Mouse (Mus musculus) kidney, adult 11 months (tissue): ENCODE measurements around the gene Gm49354.
A peak's percentile ranks its signal among the peaks of the same experiment; 100 is the strongest.
"Not testable (repeated sequence)": the region's sequence is repeated elsewhere in the genome, so short reads cannot be mapped to it uniquely, and the experiment has no call there.

Experiments
- DNase-seq: peaks from one replicate; pipeline ENCODE4 v3.0.0; 2022

Gm49354 gene

GRCm38 (mm10) chr13:59766786-59767515 is 15.1 kb downstream of the Gm49354 start:
- DNase-seq, result peak; percentile 70

- DNase-seq, result no peak
These were observed 19.3 kb downstream of the Gm49354 start for GRCm38 (mm10) chr13:59762791-59763190.

- no peak for DNase-seq
These were observed 25.1 kb downstream of the Gm49354 start for GRCm38 (mm10) chr13:59756906-59757305.

DNA sequence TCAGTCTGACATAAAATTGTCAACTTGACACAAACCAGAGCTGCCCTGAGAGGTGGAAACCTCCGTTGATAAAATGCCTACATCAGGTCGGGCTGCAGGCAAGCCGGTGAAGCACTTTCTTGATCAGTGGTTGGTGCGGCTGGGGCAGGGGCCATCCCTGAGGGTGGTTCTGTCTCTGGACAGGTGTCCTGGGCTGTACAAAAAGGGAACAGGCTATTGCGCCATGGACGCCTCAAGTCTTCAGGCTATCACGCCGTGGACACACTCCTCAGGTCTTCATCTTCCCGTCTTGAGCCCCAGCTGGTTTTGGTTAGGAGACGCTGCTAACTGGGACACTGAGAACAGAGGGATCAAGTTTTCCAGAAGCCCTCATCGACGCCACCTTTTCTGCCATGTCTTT is 31.7 kb downstream of the Gm49354 start:
- no peak for DNase-seq

GRCm38 (mm10) chr13:59746711-59747110 is 35.3 kb downstream of the Gm49354 start, which contains the start of gene 1700014D04Rik:
TSS of gene 1700014D04Rik (minus strand) at chr13:59746752.
- DNase-seq, result peak; percentile 35

DNA sequence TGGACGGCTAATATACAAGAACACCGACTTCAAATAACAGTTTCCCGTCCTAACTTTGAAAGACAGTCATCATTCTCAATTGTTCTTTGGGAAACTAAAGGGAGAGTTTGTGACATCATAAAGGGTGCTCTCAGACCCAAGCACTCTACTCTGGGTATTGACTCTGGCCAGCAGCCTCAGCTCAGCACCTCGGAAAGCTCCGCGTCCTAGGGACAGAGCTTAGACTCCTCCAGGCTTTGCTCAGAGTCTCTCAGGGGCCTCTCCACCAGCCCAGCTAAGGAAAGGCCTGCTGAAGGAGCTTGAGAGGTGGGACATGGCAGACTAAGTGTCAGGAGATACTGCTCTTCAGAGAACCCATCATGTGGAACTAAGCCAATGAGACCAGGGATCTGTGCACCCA is 35.9 kb downstream of the Gm49354 start:
- DNase-seq, result no peak

GRCm38 (mm10) chr13:59745462-59745861 is 36.6 kb downstream of the Gm49354 start:
- no peak for DNase-seq

GRCm38 (mm10) chr13:59741697-59742096 is 40.3 kb downstream of the Gm49354 start:
- DNase-seq, result no peak

DNA sequence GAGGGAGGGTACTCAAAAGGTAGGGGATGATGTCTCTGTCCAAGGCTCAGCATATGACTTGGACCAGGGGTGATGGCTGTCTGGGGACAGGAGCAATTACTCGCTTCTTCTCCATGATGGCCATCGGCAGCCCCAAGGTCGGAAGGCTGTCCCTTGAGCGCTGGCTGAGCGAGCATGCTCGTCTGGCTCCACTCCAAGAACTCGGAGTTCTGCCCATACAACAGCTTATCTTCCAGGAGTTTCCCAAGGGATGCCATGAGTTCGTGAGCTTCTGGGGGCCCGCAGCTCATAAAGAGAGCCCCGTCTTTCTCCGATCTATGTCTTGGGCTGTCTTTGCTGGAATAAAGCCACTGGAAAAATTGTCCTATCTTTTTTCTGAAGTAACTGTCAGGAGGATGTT is 40.9 kb downstream of the Gm49354 start:
- DNase-seq, result no peak

- DNase-seq, result no peak
These were observed 42.6 kb downstream of the Gm49354 start for GRCm38 (mm10) chr13:59739397-59739796.

GRCm38 (mm10) chr13:59738455-59738854 is 43.6 kb downstream of the Gm49354 start:
- DNase-seq, result no peak

DNA sequence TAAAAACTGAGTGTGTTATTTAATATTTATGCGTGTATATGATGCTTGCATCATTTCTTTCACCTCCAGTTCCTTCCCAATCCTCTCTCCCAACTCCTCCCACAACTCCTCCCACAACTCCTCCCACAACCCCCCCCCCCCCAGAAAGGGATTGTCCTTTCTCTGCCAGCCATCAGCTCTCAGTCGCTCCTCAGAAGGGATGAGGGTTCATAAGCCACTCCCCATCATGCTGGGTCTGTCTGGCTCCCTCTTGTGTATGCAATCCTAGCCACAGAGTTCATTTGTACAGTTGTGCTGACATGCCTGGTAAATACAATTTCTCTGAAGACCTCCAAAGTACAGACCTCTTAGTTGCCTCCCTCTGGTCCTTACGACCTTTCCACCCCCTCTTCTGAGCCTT is 46.9 kb downstream of the Gm49354 start:
- DNase-seq, result no peak

- not testable (repeated sequence) for DNase-seq
These were observed 47.7 kb downstream of the Gm49354 start for GRCm38 (mm10) chr13:59734347-59734746.

DNA sequence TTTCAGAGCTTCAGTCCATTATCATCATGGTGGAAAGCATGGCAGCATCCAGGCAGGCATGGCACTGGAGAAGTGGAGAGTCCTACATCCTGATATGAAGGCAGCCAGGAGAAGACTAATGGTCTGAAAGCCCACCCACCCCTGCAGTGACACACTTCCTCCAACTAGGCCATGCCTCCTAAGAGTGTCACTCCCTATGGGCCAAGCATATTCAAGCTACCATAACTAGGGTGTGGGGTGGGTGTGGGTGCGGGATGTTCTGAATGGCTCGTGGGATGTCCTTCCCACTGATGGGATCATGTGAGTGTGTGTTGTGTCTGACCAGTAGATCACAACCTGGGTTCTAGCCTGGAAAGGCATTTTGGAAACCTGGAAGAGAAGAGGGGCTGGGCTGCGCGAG is 48.1 kb downstream of the Gm49354 start:
- no peak for DNase-seq

DNA sequence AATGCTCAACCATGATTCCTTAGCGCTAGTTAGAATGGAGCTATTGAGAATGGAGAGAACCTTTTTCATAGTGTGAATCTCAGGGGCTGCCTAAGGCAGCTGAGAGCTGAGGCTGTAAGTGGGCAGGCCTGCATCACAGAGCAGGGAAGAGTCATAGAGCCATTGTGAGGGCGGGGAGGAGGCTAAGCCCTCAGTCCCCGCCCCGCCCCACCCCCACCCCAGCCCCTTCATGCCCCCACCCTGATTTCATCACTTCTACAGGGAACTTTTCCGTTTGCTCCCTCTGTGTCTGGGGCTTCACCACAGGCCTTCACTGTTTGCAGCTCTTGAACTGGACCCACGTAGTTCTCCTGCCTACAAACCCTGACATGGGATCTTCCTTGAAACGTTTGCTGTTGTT is 50.4 kb downstream of the Gm49354 start, which contains the start of gene Spata31d1d:
Spata31d1d (minus strand) TSS at position 101 of the 400 bp plus-strand sequence.
- no peak for DNase-seq

GRCm38 (mm10) chr13:59728378-59729093 is 53.5 kb downstream of the Gm49354 start:
- peak; percentile 56 for DNase-seq

GRCm38 (mm10) chr13:59726139-59726867 is 55.7 kb downstream of the Gm49354 start:
- DNase-seq, result no peak

- DNase-seq, result not testable (repeated sequence)
These were observed 60.0 kb downstream of the Gm49354 start for GRCm38 (mm10) chr13:59722089-59722488.

DNA sequence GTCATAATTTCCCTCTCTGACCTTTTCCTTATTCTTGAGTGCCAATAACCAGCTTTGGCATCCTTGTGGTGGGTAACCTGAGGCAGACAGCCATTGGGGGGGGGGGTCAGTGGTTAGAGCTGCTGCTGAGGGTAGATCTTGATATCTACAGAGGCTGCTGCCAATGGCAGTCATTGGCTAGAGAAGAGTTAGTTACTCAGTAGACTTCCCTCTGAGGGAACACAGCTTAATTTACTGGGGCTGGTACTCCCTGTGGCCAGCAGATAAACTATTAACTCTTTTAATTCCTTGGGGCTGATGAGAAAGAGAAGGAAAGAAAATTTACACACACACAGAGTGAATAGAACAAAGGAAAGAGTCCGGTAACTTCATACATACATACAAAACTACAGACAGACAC is 62.6 kb downstream of the Gm49354 start:
- no peak for DNase-seq

DNA sequence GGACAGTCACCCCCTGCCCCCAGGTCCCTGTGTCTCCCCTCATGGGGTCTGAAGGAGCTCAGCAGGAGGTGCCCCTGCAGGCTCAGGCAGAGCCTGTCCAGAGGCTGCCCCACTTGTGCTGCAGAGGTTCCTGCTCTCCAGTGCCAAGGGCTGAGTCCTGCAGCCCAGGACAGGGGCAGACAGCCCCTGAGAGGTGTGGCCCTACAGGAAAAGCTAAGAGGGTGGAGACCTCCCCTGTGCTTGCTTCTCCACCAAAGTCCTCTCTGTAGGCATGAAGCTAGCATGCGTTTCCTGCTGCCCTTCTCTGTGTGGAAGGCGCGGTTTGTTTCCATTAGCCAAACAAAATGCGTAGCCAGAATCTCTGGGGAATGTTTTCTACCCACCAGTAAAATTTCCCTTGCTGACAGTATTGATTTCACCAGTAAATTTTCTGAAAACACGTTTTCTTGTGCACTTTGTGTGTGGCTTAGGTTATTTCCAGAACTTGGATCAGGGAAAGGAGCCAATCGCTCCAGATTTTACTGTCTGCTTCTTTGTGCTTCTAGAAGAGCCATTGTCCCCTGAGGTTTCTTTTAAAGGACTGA is 63.1 kb downstream of the Gm49354 start:
- DNase-seq, result peak; percentile 13

DNA sequence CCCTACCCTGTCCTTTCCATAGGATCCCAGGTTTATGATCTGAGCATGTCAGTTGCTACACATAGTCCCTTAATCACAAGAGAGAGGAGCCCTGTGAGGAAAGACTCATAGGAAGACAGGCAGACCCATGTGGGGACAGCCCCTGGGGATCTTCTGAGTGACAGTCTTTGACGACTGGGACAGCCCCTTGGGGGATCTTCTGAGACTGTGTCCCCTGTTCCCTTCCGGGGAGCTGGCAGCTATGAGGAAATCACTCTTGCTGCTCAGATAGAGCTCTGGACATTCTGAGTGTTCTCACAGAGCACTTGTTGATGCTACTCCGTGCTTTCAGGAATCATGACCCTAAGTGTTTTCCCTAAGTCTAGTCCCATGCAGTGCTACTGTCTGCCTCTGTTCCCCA is 68.3 kb downstream of the Gm49354 start:
- no peak for DNase-seq

- not testable (repeated sequence) for DNase-seq
These were observed 70.1 kb downstream of the Gm49354 start, which contains the start of gene Spata31d1b for GRCm38 (mm10) chr13:59711984-59712383. TSS of gene Spata31d1b (plus strand) at chr13:59712284.

- DNase-seq, result no peak
These were observed 71.8 kb downstream of the Gm49354 start, which contains the start of gene Spata31d1a for GRCm38 (mm10) chr13:59710230-59710629. TSS of gene Spata31d1a (minus strand) at chr13:59710330.
